Mouse (Mus musculus) liver, embryonic 13.5 days (tissue): ENCODE data around the gene Zfp36l2. TPM values are rescaled to one million over a fixed set of nuclear protein-coding genes. Genes with fewer than 3 reads are reported as not detected.
A peak's percentile ranks its signal among the peaks of the same experiment; 100 is the strongest.

Experiments
- ATAC-seq: fragments of 200-750 bp; cut with Nextera tagmentation; 2 replicates; pipeline ENCODE4 v1.8.0; 2017; ENCODE audit warnings: low read depth, mild to moderate bottlenecking, moderate number of reproducible peaks, moderate library complexity
- DNase-seq: peaks from one replicate; pipeline ENCODE4 v3.0.0; 2022
- H3K27ac ChIP-seq: fragments of 300-500 bp; sonication (generic); 2 replicates; pipeline ENCODE4 v1.5.1; 2015; ENCODE audit warnings: moderate library complexity, mild to moderate bottlenecking, inconsistent platforms
- H3K27me3 ChIP-seq: fragments of 300-500 bp; sonication (generic); 2 replicates; pipeline ENCODE4 v1.6.1; 2015; ENCODE audit warnings: mild to moderate bottlenecking, inconsistent platforms
- H3K36me3 ChIP-seq: fragments of 300-500 bp; sonication (generic); 2 replicates; pipeline ENCODE4 v1.6.1; 2015; ENCODE audit warnings: mild to moderate bottlenecking, inconsistent platforms
- H3K4me1 ChIP-seq: fragments of 300-500 bp; sonication (generic); replicated peaks from 2 replicates; pipeline ENCODE4 v1.6.1; 2015; ENCODE audit warnings: inconsistent platforms
- H3K4me2 ChIP-seq: fragments of 300-500 bp; sonication (generic); 2 replicates; pipeline ENCODE4 v1.6.1; 2015; ENCODE audit warnings: inconsistent platforms, mild to moderate bottlenecking, moderate library complexity
- H3K4me3 ChIP-seq: fragments of 300-500 bp; sonication (generic); replicated peaks from 2 replicates; pipeline ENCODE4 v1.5.1; 2015; ENCODE audit warnings: mild to moderate bottlenecking, inconsistent platforms
- H3K9ac ChIP-seq: fragments of 300-500 bp; sonication (generic); 2 replicates; pipeline ENCODE4 v1.6.1; 2015; ENCODE audit warnings: mild to moderate bottlenecking, inconsistent platforms
- H3K9me3 ChIP-seq: fragments of 300-500 bp; sonication (generic); replicated peaks from 2 replicates; pipeline ENCODE4 v1.6.1; 2016; ENCODE audit warnings: inconsistent platforms
- WGBS: fragments of 180-500 bp; shearing (Covaris S2); methylation state at CpG from one replicate; pipeline ENCODE4 v1.1.7; 2015; ENCODE audit not compliant: insufficient replicate concordance; 5-methylcytosine and 5-hydroxymethylcytosine counted together
- polyA plus RNA-seq: library from polyadenylated mRNA; unstranded; fragments of >200 nt; fragmentation: Nextera tagmentation; extraction: Ambion mirVana; gene quantifications from 2 replicates; pipeline ENCODE4 v1.2.1, GENCODE M21; 2015

Gene Zfp36l2
- polyA plus RNA-seq, 1 experiment from 2014 or later = 8.9 TPM

GRCm38 (mm10) chr17:84148499-84149484 lies 39.0 kb downstream of the Zfp36l2 start:
- H3K36me3 ChIP-seq = no peaks in the 10 kb centered on the region
- peak; percentile 25 for ATAC-seq
- peak; percentile 72 for DNase-seq
- WGBS = 38% methylated on average over 11 of the region's 11 CpGs
- no peaks in the 10 kb centered on the region for H3K27me3 ChIP-seq
- peak overlapping the region; percentile 98 for H3K27ac ChIP-seq
- H3K4me1 ChIP-seq = peaks cover 100% of the 10 kb centered on the region
- peak overlapping the region; percentile 75 for H3K4me2 ChIP-seq
- H3K4me3 ChIP-seq = no peak overlapping the region
- peak overlapping the region; percentile 74 for H3K9ac ChIP-seq
- no peaks in the 10 kb centered on the region for H3K9me3 ChIP-seq

GRCm38 (mm10) chr17:84147183-84148108 lies 40.3 kb downstream of the Zfp36l2 start:
- Histone ChIP-seq H3K4me3 (peak overlapping the region; percentile 39), H3K4me2 (peak overlapping the region; percentile 75), H3K9ac (peak overlapping the region; percentile 74)

GRCm38 (mm10) chr17:84146458-84147182 lies 41.1 kb downstream of the Zfp36l2 start:
- Histone ChIP-seq H3K9me3 (no peaks in the 10 kb centered on the region), H3K4me2 (peak overlapping the region; percentile 75), H3K4me1 (peaks cover 100% of the 10 kb centered on the region), H3K4me3 (peak overlapping the region; percentile 39; the same call in 1 of the 2 replicates), H3K9ac (peak overlapping the region; percentile 74), H3K27ac (peak overlapping the region; percentile 98), H3K27me3 (no peaks in the 10 kb centered on the region), H3K36me3 (no peaks in the 10 kb centered on the region)
- WGBS = 43% methylated on average over 7 of the region's 7 CpGs
- DNase-seq (no peak), ATAC-seq (no peak)

More at GRCm38 (mm10) chr17:84147183-84148108, 40.3 kb downstream of the Zfp36l2 start:
- DNase-seq (peak; percentile 89), ATAC-seq (peak; percentile 86)
- Histone ChIP-seq H3K9me3 (no peaks in the 10 kb centered on the region), H3K36me3 (no peaks in the 10 kb centered on the region), H3K27me3 (no peaks in the 10 kb centered on the region), H3K27ac (peak overlapping the region; percentile 98), H3K4me1 (peaks cover 100% of the 10 kb centered on the region)
- WGBS = 14% methylated on average over 11 of the region's 11 CpGs

GRCm38 (mm10) chr17:84145826-84146287 lies 41.9 kb downstream of the Zfp36l2 start:
- ATAC-seq = no peak
- Histone ChIP-seq H3K9ac (peak overlapping the region; percentile 74), H3K36me3 (no peaks in the 10 kb centered on the region), H3K9me3 (no peaks in the 10 kb centered on the region), H3K4me2 (peak overlapping the region; percentile 75), H3K27ac (peak overlapping the region; percentile 98), H3K4me3 (peak overlapping the region; percentile 18; the same call in 1 of the 2 replicates), H3K4me1 (peaks cover 100% of the 10 kb centered on the region), H3K27me3 (no peaks in the 10 kb centered on the region)
- DNase-seq = no peak
- 7% methylated on average over 10 of the region's 10 CpGs for WGBS

GRCm38 (mm10) chr17:84144762-84145599 lies 42.8 kb downstream of the Zfp36l2 start:
- peak overlapping the region; percentile 74 for H3K9ac ChIP-seq

GRCm38 (mm10) chr17:84144130-84144529 lies 43.6 kb downstream of the Zfp36l2 start:
- 82% methylated on average over 3 of the region's 3 CpGs for WGBS

More at GRCm38 (mm10) chr17:84144762-84145599, 42.8 kb downstream of the Zfp36l2 start:
- peaks cover 100% of the 10 kb centered on the region for H3K4me1 ChIP-seq
- H3K9me3 ChIP-seq = no peaks in the 10 kb centered on the region
- peak overlapping the region; percentile 75 for H3K4me2 ChIP-seq
- no peaks in the 10 kb centered on the region for H3K36me3 ChIP-seq
- WGBS = 23% methylated on average over 5 of the region's 5 CpGs
- H3K27ac ChIP-seq = peak overlapping the region; percentile 98
- no peak for DNase-seq
- no peak for ATAC-seq
- H3K27me3 ChIP-seq = no peaks in the 10 kb centered on the region
- no peak overlapping the region for H3K4me3 ChIP-seq

GRCm38 (mm10) chr17:84143219-84143844 lies 44.4 kb downstream of the Zfp36l2 start:
- H3K4me2 ChIP-seq = no peak overlapping the region
- no peaks in the 10 kb centered on the region for H3K27me3 ChIP-seq
- DNase-seq (no peak), ATAC-seq (no peak)
- H3K4me3 ChIP-seq = no peak overlapping the region
- H3K9me3 ChIP-seq = no peaks in the 10 kb centered on the region
- 53% methylated on average over 12 of the region's 12 CpGs for WGBS
- peak overlapping the region; percentile 37; the same call in 1 of the 2 replicates for H3K9ac ChIP-seq
- H3K36me3 ChIP-seq = no peaks in the 10 kb centered on the region
- peaks cover 98% of the 10 kb centered on the region for H3K4me1 ChIP-seq
- H3K27ac ChIP-seq = peak overlapping the region; percentile 20

More at GRCm38 (mm10) chr17:84144130-84144529, 43.6 kb downstream of the Zfp36l2 start:
- H3K36me3 ChIP-seq = no peaks in the 10 kb centered on the region
- no peak overlapping the region for H3K9ac ChIP-seq
- no peak for DNase-seq
- H3K27ac ChIP-seq = peak overlapping the region; percentile 20
- no peak overlapping the region for H3K4me3 ChIP-seq
- no peak overlapping the region for H3K4me2 ChIP-seq
- H3K4me1 ChIP-seq = peaks cover 98% of the 10 kb centered on the region
- H3K27me3 ChIP-seq = no peaks in the 10 kb centered on the region
- no peak for ATAC-seq
- no peaks in the 10 kb centered on the region for H3K9me3 ChIP-seq

- Histone ChIP-seq H3K4me1 (peaks cover 98% of the 10 kb centered on the region), H3K36me3 (no peaks in the 10 kb centered on the region), H3K9ac (no peak overlapping the region), H3K4me2 (no peak overlapping the region), H3K27me3 (no peaks in the 10 kb centered on the region), H3K4me3 (no peak overlapping the region), H3K9me3 (no peaks in the 10 kb centered on the region), H3K27ac (peak overlapping the region; percentile 20)
- 73% methylated on average over 6 of the region's 6 CpGs for WGBS
- DNase-seq (no peak), ATAC-seq (no peak)
These were observed 46.1 kb downstream of the Zfp36l2 start for GRCm38 (mm10) chr17:84141691-84142090.

GRCm38 (mm10) chr17:84140822-84141507 lies 46.8 kb downstream of the Zfp36l2 start:
- Histone ChIP-seq H3K4me1 (peaks cover 98% of the 10 kb centered on the region), H3K9ac (no peak overlapping the region; the same call in 1 of the 2 replicates), H3K27ac (peak overlapping the region; percentile 20), H3K4me3 (no peak overlapping the region), H3K9me3 (no peaks in the 10 kb centered on the region), H3K27me3 (no peaks in the 10 kb centered on the region), H3K4me2 (no peak overlapping the region), H3K36me3 (no peaks in the 10 kb centered on the region)
- ATAC-seq (no peak), DNase-seq (no peak)
- 45% methylated on average over 10 of the region's 10 CpGs for WGBS
